In the genomic region with DNA sequence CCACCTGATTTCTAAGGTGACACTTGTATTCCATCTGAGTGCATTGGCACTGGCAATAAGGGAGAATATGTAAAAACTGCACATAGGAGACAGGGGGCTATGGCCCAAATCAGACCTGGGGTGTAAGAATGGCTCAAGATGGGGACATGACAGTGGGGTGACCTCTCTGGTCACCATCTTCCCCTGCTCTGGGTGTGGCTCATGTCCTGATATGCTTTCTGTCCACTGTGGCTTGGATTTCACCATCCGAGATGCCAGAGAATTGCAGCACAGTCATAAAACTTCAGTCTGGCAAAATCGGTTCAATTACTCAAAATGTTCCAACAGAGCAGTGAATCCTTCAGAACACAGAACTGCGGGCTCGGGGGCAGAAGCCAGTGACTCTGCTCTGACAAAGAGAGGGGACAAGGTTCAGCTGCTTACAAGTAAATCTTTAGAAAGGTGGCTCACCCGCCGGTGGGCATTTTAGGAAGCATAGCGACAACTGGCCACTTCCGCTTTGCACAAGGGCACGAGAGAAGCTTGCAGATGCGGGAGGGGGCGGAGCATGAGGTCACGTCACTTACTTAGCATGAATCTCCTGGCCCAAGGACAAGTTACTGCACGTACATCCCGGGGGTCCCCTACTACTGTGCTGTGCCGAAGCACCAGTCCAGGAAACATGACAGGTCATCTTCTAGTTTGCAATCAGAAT, we compare ENCODE assay signal across 17 mouse cellular contexts. TPM values are rescaled to one million over a fixed set of nuclear protein-coding genes. Genes with fewer than 3 reads are reported as not detected.
DNase-seq lines count a peak whose midpoint lies in the region; ATAC-seq lines count a peak whose summit lies in the region.
"Had no signal": no experiment of that assay in that cellular context is flagged by ENCODE, and none has a peak within 500 bp of the region (broad histone marks: within the 10 kb centered on the region; RNA-seq: fewer than 3 reads in every experiment).

No protein-coding gene starts in this region.

- H3K9ac ChIP-seq in kidney, embryonic 16.5 days (replicated peaks; ENCODE audit: low read length) = no peak overlapping the region
- H3K9ac ChIP-seq in midbrain, embryonic 14.5 days (replicated peaks; ENCODE audit: low read length) = 0 out of 2 replicates have a peak overlapping the region, but pooled peaks have one; percentile 6
- H3K9ac ChIP-seq in midbrain, embryonic 15.5 days = no peak overlapping the region
- H3K9ac ChIP-seq: hindbrain, embryonic 14.5 days; intestine, embryonic 15.5 days; liver, embryonic 14.5 days; midbrain, embryonic 12.5 days; stomach, embryonic 15.5 days had no signal

- no peaks in the 10 kb centered on the region for H3K27me3 ChIP-seq in kidney, embryonic 16.5 days (ENCODE audit: insufficient read depth, low read length)
- H3K27me3 ChIP-seq in midbrain, embryonic 14.5 days (ENCODE audit: control insufficient read depth, insufficient read depth, low read length) = no peaks in the 10 kb centered on the region
- H3K27me3 ChIP-seq in midbrain, embryonic 15.5 days (replicated peaks) = no peaks in the 10 kb centered on the region
- H3K27me3 ChIP-seq in splenic B cell, adult 2 months (ENCODE audit: control insufficient read depth, insufficient read depth, low read length, poor library complexity, severe bottlenecking) = no peaks in the 10 kb centered on the region
- H3K27me3 ChIP-seq: intestine, embryonic 15.5 days; midbrain, embryonic 12.5 days; stomach, embryonic 15.5 days had no signal

- H3K27ac ChIP-seq in kidney, embryonic 16.5 days (ENCODE audit: low read length) = no peak overlapping the region
- H3K27ac ChIP-seq in midbrain, embryonic 14.5 days (replicated peaks; ENCODE audit: low read depth, low read length) = no peak overlapping the region
- no peak overlapping the region for H3K27ac ChIP-seq in midbrain, embryonic 15.5 days
- H3K27ac ChIP-seq: gastrocnemius, adult 2 months; intestine, embryonic 15.5 days; liver, embryonic 14.5 days; midbrain, embryonic 12.5 days; stomach, embryonic 15.5 days had no signal

- WGBS in kidney, embryonic 16.5 days = 74% methylated on average over 15 of the region's 15 CpGs
- WGBS in midbrain, embryonic 14.5 days = 91% methylated on average over 15 of the region's 15 CpGs
- WGBS in midbrain, embryonic 15.5 days = 88% methylated on average over 15 of the region's 15 CpGs

- no peak for ATAC-seq in kidney, embryonic 16.5 days (ENCODE audit: low FRiP score, low TSS enrichment)
- no peak for ATAC-seq in midbrain, embryonic 14.5 days (ENCODE audit: low FRiP score, low TSS enrichment)
- ATAC-seq in midbrain, embryonic 15.5 days (replicated peaks) = no peak
- ATAC-seq in common myeloid progenitor, adult 5-6 weeks (replicated peaks; ENCODE audit: low read depth, poor library complexity, severe bottlenecking) = peak; percentile 56
- ATAC-seq: intestine, embryonic 15.5 days had no signal

- DNase-seq in kidney, adult 9 months = peak; percentile 17
- no peak for DNase-seq in midbrain, embryonic 14.5 days
- DNase-seq in splenic B cell, adult 2 months (ENCODE audit: low read depth, low spot score) = peak; percentile 15
- DNase-seq in testis, postnatal 14 days (ENCODE audit: low spot score) = no peak
- DNase-seq in testis, postnatal 10 days (ENCODE audit: low spot score) = no peak
- DNase-seq: gastrocnemius, adult 2 months; heart, adult 11 months; left cerebral cortex, postnatal 4 days; lung, postnatal 14 days had no signal

- H3K4me3 ChIP-seq in kidney, embryonic 16.5 days (ENCODE audit: low read length) = no peak overlapping the region
- H3K4me3 ChIP-seq in midbrain, embryonic 14.5 days (replicated peaks; ENCODE audit: low read depth, low read length) = no peak overlapping the region
- no peak overlapping the region for H3K4me3 ChIP-seq in midbrain, embryonic 15.5 days
- H3K4me3 ChIP-seq: gastrocnemius, adult 2 months; intestine, embryonic 15.5 days; midbrain, embryonic 12.5 days; stomach, embryonic 15.5 days had no signal

- no peaks in the 10 kb centered on the region for H3K9me3 ChIP-seq in kidney, embryonic 16.5 days (ENCODE audit: low read length)
- H3K9me3 ChIP-seq in midbrain, embryonic 14.5 days (ENCODE audit: control insufficient read depth, low read length) = no peaks in the 10 kb centered on the region
- no peaks in the 10 kb centered on the region for H3K9me3 ChIP-seq in midbrain, embryonic 15.5 days
- H3K9me3 ChIP-seq: intestine, embryonic 15.5 days; midbrain, embryonic 12.5 days; stomach, embryonic 15.5 days had no signal

- no peak overlapping the region for H3K4me2 ChIP-seq in kidney, embryonic 16.5 days (replicated peaks; ENCODE audit: low read depth, low read length)
- H3K4me2 ChIP-seq in midbrain, embryonic 14.5 days (ENCODE audit: low read length) = no peak overlapping the region
- no peak overlapping the region for H3K4me2 ChIP-seq in midbrain, embryonic 15.5 days
- H3K4me2 ChIP-seq: hindbrain, embryonic 14.5 days; intestine, embryonic 15.5 days; midbrain, embryonic 12.5 days; stomach, embryonic 15.5 days had no signal

- no peaks in the 10 kb centered on the region for H3K4me1 ChIP-seq in kidney, embryonic 16.5 days (ENCODE audit: insufficient read depth, low read length)
- no peaks in the 10 kb centered on the region for H3K4me1 ChIP-seq in midbrain, embryonic 14.5 days (ENCODE audit: control insufficient read depth, insufficient read depth, low read length)
- no peaks in the 10 kb centered on the region; the same call in 1 of the 2 replicates for H3K4me1 ChIP-seq in midbrain, embryonic 15.5 days
- H3K4me1 ChIP-seq: intestine, embryonic 15.5 days; midbrain, embryonic 12.5 days; stomach, embryonic 15.5 days had no signal

- peaks cover 18% of the 10 kb centered on the region; the same call in 1 of the 2 replicates for H3K36me3 ChIP-seq in kidney, embryonic 16.5 days (ENCODE audit: insufficient read depth, low read length)
- H3K36me3 ChIP-seq in midbrain, embryonic 14.5 days (ENCODE audit: control insufficient read depth, insufficient read depth, low read length) = peaks cover 74% of the 10 kb centered on the region
- H3K36me3 ChIP-seq in midbrain, embryonic 15.5 days (replicated peaks) = peaks cover 19% of the 10 kb centered on the region; the same call in 1 of the 2 replicates
- peaks cover 31% of the 10 kb centered on the region for H3K36me3 ChIP-seq in splenic B cell, adult 2 months (ENCODE audit: control insufficient read depth, insufficient read depth, low read length, poor library complexity, severe bottlenecking)
- H3K36me3 ChIP-seq: stomach, embryonic 15.5 days had no signal

RNA-seq across cellular contexts. Expression of a gene that starts 16.8 kb away (rescaled TPM):
- 0.27 and 0.75 TPM in 2 replicates for polyA plus RNA-seq in kidney, embryonic 16.5 days (2015; fragmentation: Nextera tagmentation; extraction: Ambion mirVana)
- polyA plus RNA-seq in midbrain, embryonic 14.5 days (2014; fragmentation: Nextera tagmentation; extraction: Ambion mirVana) = 2.1 and 2.8 TPM in 2 replicates
- polyA plus RNA-seq in midbrain, embryonic 15.5 days (2015; fragmentation: Nextera tagmentation; extraction: Ambion mirVana) = 6.1 and 6.7 TPM in 2 replicates
- not detected in 2 replicates for total RNA-seq in common myeloid progenitor, adult 5-6 weeks (2017)

Comparison
In these comparisons a context has a peak if more than half of its experiments do, and no peak if none do; other contexts are left out.
1. DNase-seq: peak in kidney, adult 9 months (single experiment) and splenic B cell, adult 2 months (single experiment); none in midbrain, embryonic 14.5 days (single experiment), testis, postnatal 14 days (single experiment) and testis, postnatal 10 days (single experiment).